Mouse (Mus musculus): ENCODE data around the gene Fbxw8.

Fbxw8 gene

GRCm38 (mm10) chr5:118108124-118108793, 47.0 kb downstream of the Fbxw8 start:
- DNase-seq (ENCODE audit: low spot score in 2 of 2), result peak in 1 of 2 experiments; percentile 66

- peak in 1 of 2 experiments; percentile 64 for DNase-seq (ENCODE audit: low spot score in 2 of 2)
These were observed 48.6 kb downstream of the Fbxw8 start for GRCm38 (mm10) chr5:118106667-118107066.

- DNase-seq (ENCODE audit: low spot score in 2 of 2), result no peak
These were observed 49.7 kb downstream of the Fbxw8 start for GRCm38 (mm10) chr5:118105536-118105935.

- DNase-seq (ENCODE audit: low spot score in 2 of 2), result no peak
These were observed 55.3 kb downstream of the Fbxw8 start for GRCm38 (mm10) chr5:118099870-118100478.

GRCm38 (mm10) chr5:118099069-118099869, 56.0 kb downstream of the Fbxw8 start:
- DNase-seq (ENCODE audit: low spot score in 2 of 2), result no peak

GRCm38 (mm10) chr5:118096317-118096716, 58.9 kb downstream of the Fbxw8 start:
- DNase-seq (ENCODE audit: low spot score in 2 of 2), result no peak

GRCm38 (mm10) chr5:118095849-118096248, 59.4 kb downstream of the Fbxw8 start:
- no peak for DNase-seq (ENCODE audit: low spot score in 2 of 2)

GRCm38 (mm10) chr5:118095433-118095832, 59.8 kb downstream of the Fbxw8 start:
- no peak for DNase-seq (ENCODE audit: low spot score in 2 of 2)

- DNase-seq (ENCODE audit: low spot score in 2 of 2), result no peak
These were observed 61.8 kb downstream of the Fbxw8 start for GRCm38 (mm10) chr5:118093321-118094035.

- DNase-seq (ENCODE audit: low spot score in 2 of 2), result no peak
These were observed 64.4 kb downstream of the Fbxw8 start for GRCm38 (mm10) chr5:118090837-118091236.

GRCm38 (mm10) chr5:118090101-118090500, 65.2 kb downstream of the Fbxw8 start:
- DNase-seq (ENCODE audit: low spot score in 2 of 2), result no peak

GRCm38 (mm10) chr5:118089102-118089501, 66.2 kb downstream of the Fbxw8 start:
- DNase-seq (ENCODE audit: low spot score in 2 of 2), result peak in 1 of 2 experiments; percentile 60

- DNase-seq (ENCODE audit: low spot score in 2 of 2), result no peak
These were observed 68.3 kb downstream of the Fbxw8 start for GRCm38 (mm10) chr5:118086956-118087355.

GRCm38 (mm10) chr5:118085313-118085712, 70.0 kb downstream of the Fbxw8 start:
- DNase-seq (ENCODE audit: low spot score in 2 of 2), result no peak

GRCm38 (mm10) chr5:118084171-118084727, 71.0 kb downstream of the Fbxw8 start:
- DNase-seq (ENCODE audit: low spot score in 2 of 2), result no peak

- no peak for DNase-seq (ENCODE audit: low spot score in 2 of 2)
These were observed 72.1 kb downstream of the Fbxw8 start for GRCm38 (mm10) chr5:118083060-118083638.

- no peak for DNase-seq (ENCODE audit: low spot score in 2 of 2)
These were observed 73.3 kb downstream of the Fbxw8 start for GRCm38 (mm10) chr5:118081996-118082395.

GRCm38 (mm10) chr5:118081374-118081949, 73.8 kb downstream of the Fbxw8 start:
- no peak for DNase-seq (ENCODE audit: low spot score in 2 of 2)

GRCm38 (mm10) chr5:118079839-118080250, 75.4 kb downstream of the Fbxw8 start:
- no peak for DNase-seq (ENCODE audit: low spot score in 2 of 2)

- DNase-seq (ENCODE audit: low spot score in 2 of 2), result peak in 1 of 2 experiments; percentile 55
These were observed 75.9 kb downstream of the Fbxw8 start for GRCm38 (mm10) chr5:118079354-118079753.

- DNase-seq (ENCODE audit: low spot score in 2 of 2), result no peak
These were observed 76.7 kb downstream of the Fbxw8 start for GRCm38 (mm10) chr5:118078550-118078949.
